Mouse (Mus musculus) neural tube, embryonic 14.5 days (tissue): ENCODE measurements around the gene Kcnh4. TPM values are rescaled to one million over a fixed set of nuclear protein-coding genes. Genes with fewer than 3 reads are reported as not detected.

ENCODE experiments used
- ATAC-seq: fragments of 200-750 bp; cut with Nextera tagmentation; 2 replicates; pipeline ENCODE4 v1.8.0; 2017; ENCODE audit warnings: low read depth, mild to moderate bottlenecking, moderate TSS enrichment, moderate library complexity
- H3K27ac ChIP-seq: fragments of 300-500 bp; sonication (generic); 2 replicates; pipeline ENCODE4 v1.5.1; 2014; ENCODE audit warnings: low read depth, mild to moderate bottlenecking, control low read depth, low read length, moderate library complexity, mixed read lengths
- H3K27me3 ChIP-seq: fragments of 300-500 bp; sonication (generic); 2 replicates; pipeline ENCODE4 v1.6.1; 2014; ENCODE audit warnings: low read length; ENCODE audit not compliant: control insufficient read depth, insufficient read depth
- H3K36me3 ChIP-seq: fragments of 300-500 bp; sonication (generic); 2 replicates; pipeline ENCODE4 v1.6.1; 2014; ENCODE audit warnings: low read length, mixed read lengths; ENCODE audit not compliant: control insufficient read depth, insufficient read depth
- H3K4me1 ChIP-seq: fragments of 300-500 bp; sonication (generic); 2 replicates; pipeline ENCODE4 v1.6.1; 2014; ENCODE audit warnings: low read length; ENCODE audit not compliant: control insufficient read depth, insufficient read depth
- H3K4me2 ChIP-seq: fragments of 300-500 bp; sonication (generic); 2 replicates; pipeline ENCODE4 v1.6.1; 2014; ENCODE audit warnings: mild to moderate bottlenecking, low read depth, low read length, control low read depth
- H3K4me3 ChIP-seq: fragments of 300-500 bp; sonication (generic); 2 replicates; pipeline ENCODE4 v1.5.1; 2014; ENCODE audit warnings: low read depth, low read length, control low read depth, mixed read lengths
- H3K9ac ChIP-seq: fragments of 300-500 bp; sonication (generic); replicated peaks from 2 replicates; pipeline ENCODE4 v1.6.1; 2014; ENCODE audit warnings: low read depth, mild to moderate bottlenecking, control low read depth, low read length, mixed read lengths
- H3K9me3 ChIP-seq: fragments of 300-500 bp; sonication (generic); 2 replicates; pipeline ENCODE4 v1.6.1; 2016; ENCODE audit warnings: low read length; ENCODE audit not compliant: control insufficient read depth
- WGBS: fragments of 180-500 bp; shearing (Covaris S2); extraction: QIAGEN DNeasy Blood & Tissue Kit; methylation state at CpG from one replicate; pipeline ENCODE4 v1.1.7; 2014; 5-methylcytosine and 5-hydroxymethylcytosine counted together
- polyA plus RNA-seq: library from polyadenylated mRNA; unstranded; fragments of >200 nt; fragmentation: Nextera tagmentation; extraction: Ambion mirVana; gene quantifications from 2 replicates; pipeline ENCODE4 v1.2.1, GENCODE M21; 2014

Kcnh4 gene
- polyA plus RNA-seq, 1 experiment from 2014 or later = 10.1 TPM

DNA sequence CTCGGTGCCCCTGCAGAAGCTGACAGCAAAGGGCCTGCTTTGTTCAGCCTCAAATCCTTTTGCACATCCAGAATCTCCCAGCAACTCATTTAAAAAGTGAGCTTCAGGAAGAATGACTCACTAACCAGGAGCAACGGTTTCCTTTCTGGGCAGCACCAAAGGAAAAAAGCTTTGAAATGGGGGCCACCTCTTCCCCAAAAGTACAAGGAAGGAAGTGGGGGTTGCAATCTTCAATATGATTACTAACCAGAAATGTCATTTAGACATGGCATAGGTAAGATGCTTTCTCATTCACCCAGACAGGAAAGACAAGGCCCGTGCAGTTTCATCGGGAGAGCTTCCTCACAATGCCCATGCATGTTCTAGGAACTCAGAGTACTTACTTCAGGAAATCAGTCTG lies 38.5 kb downstream of the Kcnh4 start:
- no peaks in the 10 kb centered on the region; the same call in 1 of the 2 replicates for H3K4me1 ChIP-seq
- H3K27me3 ChIP-seq = no peaks in the 10 kb centered on the region
- ATAC-seq = no peak
- no peaks in the 10 kb centered on the region for H3K9me3 ChIP-seq
- H3K36me3 ChIP-seq = peaks cover 23% of the 10 kb centered on the region
- H3K9ac ChIP-seq = no peak overlapping the region
- no peak overlapping the region for H3K4me3 ChIP-seq
- H3K27ac ChIP-seq = no peak overlapping the region
- H3K4me2 ChIP-seq = no peak overlapping the region
- 65% methylated on average over 4 of the region's 4 CpGs for WGBS

DNA sequence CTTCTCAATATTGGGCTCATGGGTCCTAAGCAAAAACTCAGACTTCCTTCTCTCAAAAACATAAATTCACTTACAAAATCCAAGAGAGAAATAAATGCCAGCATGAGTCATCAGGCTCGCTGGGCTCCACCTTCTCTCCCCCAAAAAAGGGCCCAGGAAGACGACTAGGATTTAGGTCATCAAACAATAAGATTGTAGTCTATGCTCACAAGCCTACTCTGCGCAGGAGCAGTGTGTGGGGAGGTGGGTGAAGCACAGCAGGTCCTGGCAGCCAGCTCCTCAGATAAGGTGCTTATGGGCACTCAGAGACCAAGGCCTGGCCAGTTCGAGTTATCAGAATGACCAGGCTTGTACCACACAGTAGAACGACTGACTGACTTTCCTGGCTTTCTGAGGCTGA lies 39.4 kb downstream of the Kcnh4 start:
- WGBS = 83% methylated on average over 5 of the region's 5 CpGs
- 0 out of 2 replicates have a peak overlapping the region, but pooled peaks have one; percentile 39 for H3K27ac ChIP-seq
- no peaks in the 10 kb centered on the region for H3K27me3 ChIP-seq
- no peaks in the 10 kb centered on the region; the same call in 1 of the 2 replicates for H3K4me1 ChIP-seq
- ATAC-seq = no peak
- H3K4me3 ChIP-seq = no peak overlapping the region
- H3K9ac ChIP-seq = no peak overlapping the region
- H3K9me3 ChIP-seq = no peaks in the 10 kb centered on the region
- peaks cover 32% of the 10 kb centered on the region for H3K36me3 ChIP-seq
- H3K4me2 ChIP-seq = no peak overlapping the region

DNA sequence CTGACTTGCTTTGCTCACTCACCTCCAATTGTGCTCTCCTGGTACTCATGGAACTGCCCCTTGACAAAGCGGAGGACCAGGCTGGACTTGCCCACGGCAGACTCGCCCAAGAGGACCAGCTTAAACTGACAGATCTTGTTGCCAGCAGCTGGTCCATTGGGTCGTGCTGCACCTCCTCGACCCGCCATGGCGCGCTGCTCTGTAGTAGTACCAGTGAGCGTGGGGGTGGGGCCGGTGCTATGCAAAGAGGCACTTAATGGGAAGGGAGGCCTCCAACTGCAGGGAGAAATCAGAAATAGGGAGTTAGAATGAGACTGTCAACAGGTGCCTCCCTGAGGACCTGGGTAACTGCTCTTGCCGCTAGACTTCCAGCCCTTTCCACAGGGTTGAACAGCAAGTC lies 39.8 kb downstream of the Kcnh4 start:
- Histone ChIP-seq H3K27ac (no peak overlapping the region), H3K36me3 (peaks cover 34% of the 10 kb centered on the region), H3K4me2 (no peak overlapping the region), H3K4me1 (no peaks in the 10 kb centered on the region; the same call in 1 of the 2 replicates), H3K9ac (no peak overlapping the region), H3K27me3 (no peaks in the 10 kb centered on the region), H3K4me3 (no peak overlapping the region), H3K9me3 (no peaks in the 10 kb centered on the region)
- ATAC-seq = no peak
- WGBS = 85% methylated on average over 11 of the region's 11 CpGs

DNA sequence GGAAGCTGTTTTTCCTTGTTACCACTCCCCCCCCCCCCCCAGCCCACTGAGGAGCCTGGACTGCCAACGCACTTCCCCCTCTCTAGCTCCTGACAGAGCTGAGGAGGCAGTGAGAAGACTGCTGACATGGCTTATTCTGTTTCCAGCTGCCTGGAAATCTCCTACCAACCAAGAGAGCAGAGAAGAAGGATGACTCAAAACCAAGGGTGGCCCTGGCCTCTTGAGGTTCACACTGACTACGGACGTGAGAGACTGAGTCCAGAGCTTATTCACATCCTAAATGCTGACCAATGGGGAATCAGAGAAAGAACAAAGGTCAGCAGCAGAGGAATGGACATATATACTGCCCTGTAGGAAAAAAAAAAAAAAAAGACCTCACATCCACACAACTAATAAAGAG lies 40.4 kb downstream of the Kcnh4 start:
- Histone ChIP-seq H3K4me2 (no peak overlapping the region), H3K9ac (no peak overlapping the region), H3K36me3 (peaks cover 36% of the 10 kb centered on the region), H3K4me1 (no peaks in the 10 kb centered on the region; the same call in 1 of the 2 replicates), H3K27ac (no peak overlapping the region), H3K9me3 (no peaks in the 10 kb centered on the region), H3K4me3 (no peak overlapping the region), H3K27me3 (no peaks in the 10 kb centered on the region)
- no peak for ATAC-seq
- 82% methylated on average over 3 of the region's 3 CpGs for WGBS

DNA sequence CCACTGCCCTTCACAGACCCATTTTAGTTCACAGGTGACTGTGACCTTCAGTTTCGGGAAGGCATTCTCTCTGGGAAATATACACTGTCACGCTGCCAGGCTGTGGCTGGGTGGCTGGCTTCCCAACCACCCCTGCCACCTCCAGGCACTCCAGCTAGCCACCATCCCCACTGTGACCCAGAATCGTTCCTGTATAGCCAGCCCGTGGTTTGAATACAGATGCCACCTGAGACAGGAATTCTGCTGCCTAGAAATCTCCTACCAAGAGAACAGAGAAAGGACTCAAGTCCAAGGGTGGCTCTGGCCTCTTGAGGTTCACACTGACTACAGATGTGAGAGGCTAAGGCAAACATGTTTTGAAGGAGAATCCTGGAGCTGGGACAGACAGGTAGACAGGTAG lies 40.9 kb downstream of the Kcnh4 start:
- H3K4me1 ChIP-seq = peaks cover under 1% of the 10 kb centered on the region

DNA sequence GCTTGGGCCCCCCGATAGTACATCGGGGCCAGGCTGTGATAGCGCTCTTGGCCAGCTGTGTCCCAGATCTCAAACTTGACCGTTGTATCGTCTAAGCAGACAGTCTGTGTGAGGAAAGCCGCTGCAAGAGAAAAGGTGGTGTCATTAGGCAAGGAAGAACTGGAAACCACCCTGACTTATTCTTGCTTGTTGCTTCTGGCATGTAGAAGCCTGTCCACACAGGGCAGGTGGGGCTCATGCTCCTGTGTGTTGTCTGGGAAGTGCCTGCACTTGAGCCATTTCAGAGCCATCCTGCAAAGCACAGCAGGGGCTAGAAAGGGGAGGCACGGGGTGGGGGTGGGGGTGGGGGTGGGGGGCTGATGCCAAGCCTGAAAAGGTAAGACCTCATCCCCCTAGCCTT lies 41.3 kb downstream of the Kcnh4 start:
- no peak overlapping the region for H3K9ac ChIP-seq
- H3K36me3 ChIP-seq = peaks cover 36% of the 10 kb centered on the region
- no peak for ATAC-seq
- H3K4me1 ChIP-seq = peaks cover 4% of the 10 kb centered on the region
- H3K27me3 ChIP-seq = no peaks in the 10 kb centered on the region
- no peak overlapping the region for H3K27ac ChIP-seq
- H3K4me2 ChIP-seq = no peak overlapping the region
- H3K4me3 ChIP-seq = no peak overlapping the region
- WGBS = 95% methylated on average over 7 of the region's 7 CpGs
- no peaks in the 10 kb centered on the region for H3K9me3 ChIP-seq

More for the DNA sequence above, 40.9 kb downstream of the Kcnh4 start:
- Histone ChIP-seq H3K27ac (no peak overlapping the region), H3K4me2 (no peak overlapping the region), H3K27me3 (no peaks in the 10 kb centered on the region), H3K9me3 (no peaks in the 10 kb centered on the region), H3K4me3 (no peak overlapping the region), H3K9ac (no peak overlapping the region), H3K36me3 (peaks cover 36% of the 10 kb centered on the region)
- 86% methylated on average over 4 of the region's 4 CpGs for WGBS
- ATAC-seq = no peak

DNA sequence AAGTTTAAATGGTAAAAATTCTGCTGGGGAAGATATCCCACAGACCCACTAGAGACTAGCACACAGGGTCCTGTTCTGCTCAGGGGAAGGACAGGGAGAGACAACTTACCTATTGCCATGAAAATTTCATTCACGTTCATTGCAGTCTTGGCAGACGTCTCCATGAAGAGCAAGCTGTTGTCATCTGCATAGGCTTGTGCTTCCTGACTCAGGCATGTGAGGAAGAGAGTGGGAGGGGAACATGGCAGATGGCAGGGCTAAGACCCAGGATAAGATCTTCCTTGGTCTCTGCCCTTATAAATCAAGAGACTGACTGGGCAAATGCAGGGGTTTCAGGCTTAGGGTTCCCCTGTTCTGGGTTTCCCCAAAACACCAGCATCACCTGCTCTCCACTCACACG lies 43.1 kb downstream of the Kcnh4 start:
- Histone ChIP-seq H3K4me1 (peaks cover 6% of the 10 kb centered on the region), H3K9me3 (no peaks in the 10 kb centered on the region), H3K27ac (no peak overlapping the region), H3K36me3 (peaks cover 36% of the 10 kb centered on the region), H3K4me3 (no peak overlapping the region), H3K9ac (no peak overlapping the region), H3K4me2 (no peak overlapping the region), H3K27me3 (no peaks in the 10 kb centered on the region)
- ATAC-seq = no peak
- whole genome bisulfite sequencing = 87% methylated on average over 3 of the region's 3 CpGs

DNA sequence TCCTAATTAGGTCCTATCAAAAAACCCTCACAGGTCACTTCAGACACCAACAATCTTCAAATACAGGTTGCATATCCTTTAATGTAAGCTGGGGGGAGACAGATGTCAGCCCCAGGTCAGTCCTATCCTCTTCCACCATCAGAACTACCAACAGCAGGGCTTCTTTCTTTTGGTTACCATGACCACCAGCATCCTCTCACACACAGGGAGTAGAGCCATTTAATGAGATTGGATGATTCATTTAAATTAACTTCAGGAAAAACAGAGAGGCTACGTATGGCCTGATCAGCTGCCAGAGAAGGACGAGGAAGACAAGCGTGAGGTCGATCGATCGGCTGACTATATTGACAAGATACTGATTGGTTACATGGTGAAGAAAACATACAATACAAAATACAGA lies 44.8 kb downstream of the Kcnh4 start:
- Histone ChIP-seq H3K4me1 (peaks cover 14% of the 10 kb centered on the region), H3K4me2 (no peak overlapping the region), H3K36me3 (peaks cover 40% of the 10 kb centered on the region), H3K9ac (no peak overlapping the region), H3K27me3 (no peaks in the 10 kb centered on the region), H3K27ac (no peak overlapping the region), H3K9me3 (no peaks in the 10 kb centered on the region), H3K4me3 (no peak overlapping the region)
- ATAC-seq = no peak
- WGBS = 74% methylated on average over 6 of the region's 6 CpGs

DNA sequence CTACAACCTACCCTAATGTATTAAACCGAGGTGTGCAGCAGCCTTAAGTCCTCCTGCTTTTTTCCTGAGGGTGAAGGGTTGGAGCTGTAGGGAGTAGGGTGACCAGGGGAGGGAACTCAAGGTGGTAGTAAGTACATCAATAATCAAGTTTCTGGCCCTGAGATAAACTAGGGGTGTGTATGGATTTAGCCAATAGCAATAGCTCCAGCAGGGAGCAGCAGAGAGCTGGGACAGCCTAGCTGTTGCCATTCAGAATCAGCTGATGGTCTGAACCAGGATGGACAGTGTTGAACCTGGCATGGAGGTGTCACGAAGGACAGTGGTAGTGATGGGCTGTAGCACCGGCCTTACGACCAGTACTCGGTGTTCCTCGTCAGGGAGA lies 45.2 kb downstream of the Kcnh4 start:
- 0 out of 2 replicates have a peak, but pooled peaks have one; percentile 12 for ATAC-seq
- no peak overlapping the region for H3K9ac ChIP-seq
- peaks cover 38% of the 10 kb centered on the region for H3K36me3 ChIP-seq
- 50% methylated on average over 6 of the region's 6 CpGs for WGBS
- peaks cover 14% of the 10 kb centered on the region for H3K4me1 ChIP-seq
- H3K4me3 ChIP-seq = no peak overlapping the region
- no peaks in the 10 kb centered on the region for H3K9me3 ChIP-seq
- no peak overlapping the region for H3K27ac ChIP-seq
- no peak overlapping the region for H3K4me2 ChIP-seq
- no peaks in the 10 kb centered on the region for H3K27me3 ChIP-seq
